Mouse (Mus musculus) lung, adult 18-20 months (tissue): ENCODE measurements around the gene Panx2.

Experiments
- DNase-seq, 2 experiments: peaks; one replicate each; pipeline ENCODE4 v3.0.0; 2022; ENCODE audit warnings: mixed read lengths in 2 of 2

The Panx2 gene

DNA sequence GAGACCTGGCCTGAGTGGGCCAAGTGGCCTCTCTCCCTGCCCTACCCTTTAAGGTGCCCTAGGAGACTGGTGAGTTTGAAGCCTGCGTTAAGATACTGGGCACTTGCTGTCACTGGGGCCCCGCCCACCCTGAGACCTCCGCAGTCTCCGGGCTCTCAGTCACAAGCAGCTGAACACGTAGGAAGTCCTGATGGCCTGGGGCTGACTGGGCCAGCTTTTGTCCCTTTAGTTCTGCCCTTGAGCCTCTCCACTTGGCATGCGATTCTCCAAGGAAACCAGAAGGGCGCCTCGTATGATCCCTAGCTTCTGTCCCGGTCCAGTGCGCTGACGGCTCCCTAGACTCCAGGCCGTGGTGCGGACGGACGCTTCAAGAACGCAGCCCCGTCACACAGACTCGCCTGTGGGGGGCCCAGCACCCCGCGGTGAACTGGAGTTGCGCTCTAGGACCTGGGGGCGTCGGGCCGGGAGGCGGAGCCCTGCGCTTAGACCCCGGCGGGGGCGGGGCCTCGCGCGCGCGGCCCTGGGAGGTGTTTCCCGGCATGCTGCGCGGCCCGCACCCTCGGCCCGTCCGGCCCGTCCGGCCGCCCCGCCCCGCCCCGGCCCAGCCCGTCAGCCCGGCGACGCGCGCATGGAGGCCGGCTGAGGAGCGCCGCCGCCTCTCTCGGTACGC lies 16.1 kb downstream of the Panx2 start:
- DNase-seq = peak; percentile 86 to 92

- peak; percentile 44 to 53 for DNase-seq
Measured at GRCm38 (mm10) chr15:89076156-89076731, 16.7 kb downstream of the Panx2 start.

DNA sequence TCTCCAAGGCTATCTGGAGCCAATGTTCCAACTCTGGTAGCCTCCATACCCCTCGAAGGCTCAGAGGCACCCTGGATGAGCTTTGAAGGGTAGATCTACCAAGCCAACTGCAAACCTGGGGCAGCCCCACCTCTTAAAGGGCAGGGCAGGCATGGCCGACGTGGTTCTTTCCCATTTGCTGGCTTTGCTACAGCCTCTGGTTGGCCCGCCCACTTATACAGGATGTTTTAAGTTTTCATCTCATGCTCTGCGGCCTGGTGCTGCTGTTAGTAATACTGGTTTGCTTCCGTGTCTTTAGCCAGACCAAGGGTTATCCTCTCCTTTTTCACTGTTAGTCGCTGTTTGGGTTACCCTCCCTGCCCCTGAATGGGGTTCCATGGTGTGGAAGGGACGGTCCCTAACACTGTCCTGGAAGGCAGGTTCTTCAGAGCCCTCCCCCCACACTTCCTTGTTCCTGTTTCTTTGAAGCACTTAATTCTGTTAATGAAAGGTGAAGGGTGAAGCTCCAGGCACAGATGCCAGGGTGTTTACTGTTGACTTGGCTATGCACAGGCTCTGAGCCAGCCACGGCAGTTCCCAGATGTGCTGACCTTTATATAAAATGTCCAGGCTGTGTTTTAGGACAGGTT lies 18.8 kb downstream of the Panx2 start:
- peak; percentile 77 to 78 for DNase-seq

DNA sequence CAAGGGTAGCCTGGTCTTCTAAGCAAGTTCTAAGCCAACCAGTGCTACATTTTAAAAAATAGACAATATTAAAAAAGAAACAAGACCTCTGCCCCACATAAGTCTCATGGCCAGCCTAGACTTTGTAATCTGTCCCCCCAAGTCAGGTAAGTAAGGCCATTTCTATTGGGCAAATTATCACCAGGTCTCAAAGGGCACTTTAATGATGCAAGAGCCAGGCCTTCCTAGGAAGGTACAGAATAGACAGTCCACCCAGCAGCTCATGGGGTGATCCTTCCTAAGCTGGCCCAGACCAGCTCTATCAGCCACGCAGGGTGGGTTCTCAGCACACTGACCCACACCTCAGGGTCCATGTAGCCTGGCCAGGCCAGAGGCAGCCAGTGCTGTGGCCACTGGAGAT lies 24.4 kb downstream of the Panx2 start:
- DNase-seq = no peak

GRCm38 (mm10) chr15:89084826-89085225 lies 25.3 kb downstream of the Panx2 start:
- DNase-seq = no peak

DNA sequence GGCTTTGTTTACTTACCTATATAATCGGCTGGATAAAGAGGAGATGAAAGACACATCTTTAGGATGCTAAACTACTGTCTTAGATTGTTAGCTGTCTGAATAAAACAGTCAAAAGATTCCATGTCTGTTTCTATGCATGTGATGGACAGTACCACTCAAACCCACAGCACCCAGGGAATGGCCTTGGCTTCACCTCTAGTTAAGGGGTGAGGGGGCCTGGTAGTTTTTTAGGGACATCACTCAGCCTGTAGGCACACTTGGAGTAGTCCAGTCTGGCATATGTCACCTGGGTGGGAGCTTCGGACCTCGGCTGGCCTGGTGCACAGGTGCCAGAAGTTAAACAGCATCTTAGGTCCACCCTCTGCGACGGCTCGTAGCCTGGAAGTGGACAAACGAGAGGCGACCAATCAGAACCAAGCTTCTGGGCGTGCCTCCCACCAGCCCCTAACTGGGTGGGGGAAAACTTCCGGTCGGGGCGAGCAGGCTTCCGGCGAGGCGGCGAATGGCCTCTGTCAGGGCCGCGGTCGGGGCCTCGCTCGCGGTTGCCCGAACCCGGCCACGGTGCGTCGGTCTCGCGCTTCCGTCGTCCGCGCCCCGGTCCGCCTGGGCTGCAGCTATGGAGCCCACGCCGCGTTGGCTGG lies 29.2 kb downstream of the Panx2 start, which contains the start of gene Selenoo:
TSS of gene Selenoo (plus strand) at position 478 of the 641 bp plus-strand sequence.
- DNase-seq = peak; percentile 93 to 95

DNA sequence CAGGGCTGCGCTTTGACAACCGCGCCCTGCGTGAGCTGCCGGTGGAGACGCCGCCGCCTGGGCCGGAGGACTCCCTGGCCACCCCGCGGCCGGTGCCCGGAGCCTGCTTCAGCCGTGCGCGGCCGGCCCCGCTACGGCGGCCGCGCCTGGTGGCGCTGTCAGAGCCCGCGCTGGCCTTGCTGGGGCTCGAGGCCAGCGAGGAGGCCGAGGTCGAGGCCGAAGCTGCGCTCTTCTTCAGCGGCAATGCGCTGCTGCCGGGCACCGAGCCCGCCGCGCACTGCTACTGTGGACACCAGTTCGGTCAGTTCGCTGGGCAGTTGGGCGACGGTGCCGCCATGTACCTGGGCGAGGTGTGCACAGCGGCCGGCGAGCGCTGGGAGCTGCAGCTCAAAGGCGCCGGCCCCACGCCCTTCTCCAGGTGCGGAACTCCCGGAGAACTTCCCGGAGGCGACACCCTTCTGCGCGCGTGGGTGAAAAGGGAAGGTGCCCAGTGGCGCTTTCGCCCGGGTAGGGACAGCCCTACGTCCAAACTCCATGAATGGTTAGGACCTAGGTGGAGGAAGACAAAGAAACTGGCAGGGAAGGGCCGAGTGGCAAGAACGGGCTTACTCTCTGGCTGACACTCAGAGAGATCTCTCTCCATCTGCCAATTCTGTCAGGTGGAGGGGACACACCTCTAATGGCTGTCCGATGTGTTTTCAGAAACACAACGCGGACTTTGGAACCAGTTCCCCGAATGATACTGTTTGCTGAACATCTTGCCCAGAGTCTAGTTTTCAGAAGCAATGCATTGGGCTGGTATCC lies 29.9 kb downstream of the Panx2 start:
- DNase-seq = peak; percentile 20 to 37

GRCm38 (mm10) chr15:89090662-89091061 lies 31.1 kb downstream of the Panx2 start:
- DNase-seq = no peak

DNA sequence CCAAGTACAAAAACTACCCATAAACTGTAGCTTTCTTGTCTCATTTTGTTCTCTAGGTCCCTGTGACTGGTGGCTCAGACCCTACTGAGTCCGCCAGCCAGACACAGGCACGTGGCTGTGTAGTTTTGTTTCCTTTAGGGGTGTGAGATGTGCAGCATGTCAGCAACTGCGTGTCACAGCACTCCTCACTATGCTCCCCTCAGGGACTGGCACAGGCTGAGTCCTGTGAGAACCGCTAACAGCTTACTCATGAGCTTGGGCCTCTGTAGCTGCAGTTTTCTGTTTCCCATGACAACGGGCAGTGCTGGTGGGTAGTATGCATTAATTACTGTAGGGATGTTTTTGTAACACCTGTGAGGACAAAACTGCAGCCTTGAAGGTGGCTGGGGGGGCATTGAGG lies 32.6 kb downstream of the Panx2 start:
- DNase-seq = no peak

DNA sequence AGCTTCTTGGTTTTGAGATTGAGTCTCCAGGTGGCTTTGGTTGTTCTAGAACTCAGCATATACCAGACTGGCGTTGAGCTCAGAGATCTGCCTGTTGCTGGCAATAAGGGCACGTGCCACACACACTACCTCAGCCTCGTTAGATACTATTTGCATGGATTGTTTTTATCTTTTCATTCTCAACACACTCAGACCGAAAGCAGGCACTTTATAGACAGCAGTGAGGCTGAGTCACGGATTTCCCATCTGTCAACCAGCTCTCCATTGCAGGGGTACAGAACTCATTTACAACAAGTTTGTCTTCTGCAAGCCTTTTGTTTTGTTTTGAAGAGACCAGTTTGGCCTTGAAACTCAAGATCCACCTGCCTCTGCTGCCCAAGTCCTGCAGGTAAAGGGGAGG lies 37.9 kb downstream of the Panx2 start:
- no peak for DNase-seq

GRCm38 (mm10) chr15:89098616-89099015 lies 39.1 kb downstream of the Panx2 start:
- no peak for DNase-seq

DNA sequence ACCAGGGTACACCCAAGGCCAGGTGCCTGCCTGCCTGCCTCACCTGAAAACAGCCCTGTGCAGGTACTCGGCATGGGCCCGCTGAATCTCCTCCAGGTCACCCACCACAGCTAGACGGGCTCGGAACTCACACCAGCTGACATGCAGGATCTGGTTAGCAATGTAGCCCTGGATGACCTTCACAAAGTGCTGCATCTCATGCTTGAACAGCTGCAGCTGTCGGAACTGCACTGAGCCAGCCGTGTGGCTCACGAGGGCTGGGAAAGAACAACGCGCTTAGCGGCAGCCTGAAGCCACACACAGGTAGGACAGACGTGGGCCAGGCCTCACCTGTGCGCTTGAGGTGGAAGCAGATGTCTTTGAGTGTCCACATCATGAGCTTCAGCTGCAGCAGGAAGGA lies 41.3 kb downstream of the Panx2 start:
- DNase-seq = no peak

DNA sequence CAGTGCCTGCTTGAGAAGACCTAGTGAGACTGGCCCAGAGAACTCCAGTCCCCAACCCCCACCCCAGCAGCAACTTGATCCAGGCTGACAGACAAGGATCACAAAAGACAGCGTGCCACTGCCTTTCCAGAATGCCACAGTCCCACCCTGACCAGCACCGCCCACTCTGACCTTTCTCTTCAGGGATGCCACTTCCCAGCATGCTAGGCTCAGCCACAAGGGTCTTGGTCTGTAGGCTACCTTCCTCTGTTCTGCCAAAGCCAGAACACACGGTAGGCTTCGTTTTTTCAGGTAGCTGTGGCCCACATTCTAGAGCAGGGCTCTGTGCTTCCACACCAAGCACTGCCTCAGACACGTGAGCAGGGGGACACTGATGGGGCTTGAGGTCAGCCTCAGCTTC lies 43.1 kb downstream of the Panx2 start:
- no peak for DNase-seq

DNA sequence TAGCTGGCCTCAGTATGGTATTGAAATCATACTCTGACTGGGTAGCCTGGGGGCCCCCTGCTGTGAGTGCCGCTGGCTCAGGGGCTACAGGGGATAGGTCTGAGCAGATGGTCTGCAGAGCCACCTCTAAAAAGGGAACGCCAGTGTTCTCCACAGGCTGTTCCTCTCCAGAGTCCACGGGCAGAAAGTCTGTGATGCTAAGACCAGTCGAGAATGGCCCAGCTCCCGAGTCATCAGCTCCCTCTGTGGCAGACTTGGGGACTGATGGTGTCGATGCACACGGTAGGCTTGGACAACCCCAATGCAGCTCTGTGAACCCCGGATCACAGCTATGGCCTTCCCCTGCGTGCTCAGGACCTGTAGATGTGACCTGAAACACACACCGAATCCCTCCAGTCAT lies 44.4 kb downstream of the Panx2 start:
- DNase-seq = no peak

DNA sequence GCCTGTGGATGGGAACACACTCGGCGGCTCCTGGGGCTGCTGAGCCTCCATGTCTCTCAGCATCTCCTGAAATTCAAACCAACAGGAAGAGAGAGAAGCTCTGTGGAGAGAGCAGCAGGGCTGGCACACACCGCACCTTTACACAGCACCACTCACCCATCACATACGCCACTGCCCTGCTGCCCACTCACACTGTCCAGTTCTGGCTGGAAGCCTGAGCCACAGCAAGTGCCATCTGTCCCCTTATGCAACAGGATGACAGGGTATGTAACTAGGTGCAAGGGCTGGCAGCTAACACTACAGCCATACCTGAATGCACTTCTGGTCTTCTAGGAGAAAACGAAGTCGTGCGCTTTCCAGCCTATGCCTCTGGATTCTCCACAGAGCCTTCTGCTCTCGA lies 44.9 kb downstream of the Panx2 start:
- no peak for DNase-seq

- no peak for DNase-seq
Measured at GRCm38 (mm10) chr15:89106073-89106472, 46.5 kb downstream of the Panx2 start.

DNA sequence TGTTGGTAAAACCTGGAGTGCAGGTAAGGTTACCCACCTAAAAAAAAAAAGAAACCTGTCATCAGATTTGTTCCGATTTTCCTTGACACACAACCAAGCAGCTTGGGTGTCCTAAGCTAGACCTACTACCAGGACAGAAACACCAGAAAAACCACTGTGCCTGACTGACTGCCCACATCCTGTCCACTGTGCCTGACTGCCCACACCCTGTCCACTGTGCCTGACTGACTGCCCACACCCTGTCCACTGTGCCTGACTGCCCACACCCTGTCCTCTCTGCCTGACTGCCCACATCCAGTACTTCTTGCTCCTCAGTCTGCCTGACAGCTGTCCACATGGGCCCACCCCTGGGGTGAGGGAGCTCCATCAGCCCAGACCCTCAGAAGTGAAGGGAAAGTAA lies 47.4 kb downstream of the Panx2 start:
- no peak for DNase-seq

DNA sequence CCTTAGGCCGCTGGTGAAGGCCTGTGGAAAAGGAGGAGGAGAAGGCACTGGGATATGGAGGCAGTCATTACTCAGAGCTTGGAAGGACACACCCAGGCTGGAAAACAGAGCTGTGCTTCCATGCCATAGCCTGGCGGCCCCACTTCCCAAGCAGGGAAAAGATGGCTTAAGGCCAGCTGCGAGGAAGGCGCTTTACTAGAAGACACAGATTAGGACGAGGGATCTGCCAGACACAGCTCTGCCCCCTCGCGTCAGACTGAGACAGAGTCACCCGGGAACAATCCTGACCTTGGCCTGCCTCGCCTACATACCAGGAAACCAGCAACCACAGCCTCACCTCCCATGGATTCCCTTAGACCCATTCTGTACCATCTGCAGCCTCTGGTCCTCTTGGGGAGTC lies 50.6 kb downstream of the Panx2 start:
- no peak for DNase-seq

- no peak for DNase-seq
Measured at GRCm38 (mm10) chr15:89118007-89118406, 58.5 kb downstream of the Panx2 start.

DNA sequence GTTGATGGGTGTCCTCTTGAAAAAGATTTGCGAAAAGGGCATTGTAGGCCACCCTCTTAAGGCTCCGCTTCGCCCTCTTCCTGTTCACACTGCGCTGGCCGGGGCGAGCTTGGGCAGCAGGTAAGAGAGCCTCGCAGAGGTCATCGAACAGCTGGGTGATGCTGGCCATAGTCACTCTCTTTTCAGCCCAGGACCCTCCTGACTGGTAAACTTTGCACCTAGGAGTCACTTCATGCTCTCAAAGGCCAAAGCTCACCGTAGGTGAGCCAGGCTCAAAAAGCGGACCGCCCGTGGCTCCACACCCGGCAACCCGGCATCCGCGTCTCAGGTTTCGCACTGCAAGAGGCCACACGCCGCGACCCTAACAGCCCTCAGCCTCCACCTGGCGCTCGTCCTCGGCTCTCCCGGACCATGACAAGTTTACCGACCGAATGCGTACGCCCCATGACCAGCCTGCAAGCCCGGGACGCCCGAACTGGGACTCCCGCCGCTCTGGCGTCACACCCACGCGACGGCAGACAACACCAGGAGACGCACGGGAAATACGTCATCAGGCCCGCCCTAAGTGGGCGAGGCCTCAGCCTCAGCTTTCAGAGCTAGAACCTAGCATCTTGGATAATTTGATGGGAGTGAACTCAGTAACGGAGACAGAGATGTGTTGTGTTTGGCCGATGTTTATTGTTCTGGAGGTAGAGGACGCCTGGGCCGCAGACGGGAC lies 63.3 kb downstream of the Panx2 start, which contains the start of gene Tubgcp6:
TSS of gene Tubgcp6 (minus strand) at position 464 of the 718 bp plus-strand sequence.
- DNase-seq = peak; percentile 94 to 95
